Mouse (Mus musculus) myocyte (in vitro differentiated cells): ENCODE measurements around the gene Ncstn. TPM values are rescaled to one million over a fixed set of nuclear protein-coding genes. Genes with fewer than 3 reads are reported as not detected.

ENCODE experiments used
- H3K27me3 ChIP-seq: one replicate; pipeline ENCODE4 v1.6.1; 2011; ENCODE audit not compliant: control insufficient read depth, insufficient read depth, insufficient read length
- H3K36me3 ChIP-seq: one replicate; pipeline ENCODE4 v1.6.1; 2011; ENCODE audit not compliant: control insufficient read depth, insufficient read depth
- H3K4me2 ChIP-seq: one replicate; pipeline ENCODE4 v1.6.1; 2011; ENCODE audit warnings: low read depth, control low read depth
- H3K4me3 ChIP-seq: one replicate; pipeline ENCODE4 v1.5.1; 2011; ENCODE audit warnings: mild to moderate bottlenecking, control low read depth, moderate library complexity
- H3K79me2 ChIP-seq: one replicate; pipeline ENCODE4 v1.6.1; 2011; ENCODE audit not compliant: control insufficient read depth, insufficient read depth
- H3ac ChIP-seq: one replicate; pipeline ENCODE4 v1.6.1; 2011; ENCODE audit not compliant: control insufficient read depth, insufficient read length
- CEBPB ChIP-seq: IDR thresholded peaks from 2 replicates; pipeline ENCODE4 v1.6.1; 2011; ENCODE audit warnings: mild to moderate bottlenecking, moderate library complexity; ENCODE audit not compliant: poor library complexity, insufficient read depth, severe bottlenecking
- E2F4 ChIP-seq: IDR thresholded peaks from one replicate; pipeline ENCODE4 v1.6.1; 2011; ENCODE audit warnings: mild to moderate bottlenecking, control low read depth, moderate library complexity; ENCODE audit not compliant: insufficient read depth
- MAX ChIP-seq: IDR thresholded peaks from one replicate; pipeline ENCODE4 v1.6.1; 2011; ENCODE audit warnings: low read depth, mild to moderate bottlenecking, control low read depth
- MYOD1 ChIP-seq, 3 experiments: IDR thresholded peaks; one replicate each; pipeline ENCODE4 v1.6.1; 2011; ENCODE audit warnings: control low read depth in 2 of 3, low read depth in 2 of 3, mild to moderate bottlenecking in 2 of 3, moderate library complexity in 1 of 3; ENCODE audit not compliant: insufficient read length in 2 of 3, control insufficient read depth in 1 of 3
- MYOG ChIP-seq, 3 experiments: IDR thresholded peaks; one replicate each; pipeline ENCODE4 v1.6.1; 2011; ENCODE audit warnings: control low read depth in 2 of 3, low read depth in 2 of 3, mild to moderate bottlenecking in 2 of 3; ENCODE audit not compliant: insufficient read length in 2 of 3, control insufficient read depth in 1 of 3, insufficient read depth in 1 of 3
- POLR2A ChIP-seq: IDR thresholded peaks from one replicate; pipeline ENCODE4 v1.6.1; 2011; ENCODE audit warnings: low read depth, mild to moderate bottlenecking, control low read depth, moderate library complexity; ENCODE audit not compliant: insufficient read length
- POLR2AphosphoS2 ChIP-seq: IDR thresholded peaks from one replicate; pipeline ENCODE4 v1.6.1; 2011; ENCODE audit warnings: low read depth, control low read depth; ENCODE audit not compliant: insufficient read length
- REST ChIP-seq: IDR thresholded peaks from one replicate; pipeline ENCODE4 v1.6.1; 2011; ENCODE audit warnings: mild to moderate bottlenecking, control low read depth, moderate library complexity; ENCODE audit not compliant: insufficient read depth, insufficient read length
- SRF ChIP-seq: IDR thresholded peaks from one replicate; pipeline ENCODE4 v1.6.1; 2011; ENCODE audit warnings: low read depth; ENCODE audit not compliant: control insufficient read depth, insufficient read length
- TCF12 ChIP-seq: IDR thresholded peaks from one replicate; pipeline ENCODE4 v1.6.1; 2011; ENCODE audit warnings: mild to moderate bottlenecking, control low read depth; ENCODE audit not compliant: poor library complexity, insufficient read depth, severe bottlenecking
- TCF3 ChIP-seq: IDR thresholded peaks from one replicate; pipeline ENCODE4 v1.6.1; 2011; ENCODE audit warnings: low read depth, control low read depth; ENCODE audit not compliant: insufficient read length
- USF1 ChIP-seq: IDR thresholded peaks from one replicate; pipeline ENCODE4 v1.6.1; 2011; ENCODE audit warnings: low read depth, mild to moderate bottlenecking, control low read depth, moderate library complexity
- polyA plus RNA-seq: library from polyadenylated mRNA; unstranded; fragments of >200 nt; fragmentation: generic; extraction: Trizol; gene quantifications from one replicate; pipeline ENCODE4 v1.2.1, GENCODE M21; 2012; ENCODE audit warnings: missing spikeins

The Ncstn gene
- polyA plus RNA-seq, 1 experiment: 49.7 TPM

- Histone ChIP-seq H3ac (peak overlapping the region; percentile 81), H3K4me2 (peak overlapping the region; percentile 93), H3K79me2 (peaks cover 24% of the 10 kb centered on the region), H3K4me3 (peak overlapping the region; percentile 89), H3K27me3 (no peaks in the 10 kb centered on the region), H3K36me3 (peaks cover 33% of the 10 kb centered on the region)
- TF ChIP-seq TCF3 (no peak), REST (no peak), MAX (no peak), E2F4 (no peak), USF1 (no peak), POLR2A (no peak), MYOG (IDR thresholded peaks at IDR 0.05; ENCODE audit: control insufficient read depth in 1 of 3, insufficient read depth in 1 of 3, insufficient read length in 2 of 3, low read depth in 2 of 3) (no peak), POLR2AphosphoS2 (no peak), CEBPB (no peak), SRF (no peak), TCF12 (no peak), MYOD1 (IDR thresholded peaks at IDR 0.05; ENCODE audit: control insufficient read depth in 1 of 3, insufficient read length in 2 of 3, low read depth in 2 of 3) (no peak)
These were observed 44.9 kb upstream of the Ncstn start for GRCm38 (mm10) chr1:172127487-172127886.

- Histone ChIP-seq H3ac (peak within 1 kb of the TSS; percentile 81), H3K27me3 (no peaks in the 10 kb centered on the region), H3K4me2 (peak within 1 kb of the TSS; percentile 93), H3K79me2 (peaks cover 24% of the 10 kb centered on the region), H3K36me3 (peaks cover 34% of the 10 kb centered on the region), H3K4me3 (peak within 1 kb of the TSS; percentile 89)
- TF ChIP-seq E2F4 (peak; percentile 90), POLR2AphosphoS2 (peak; percentile 65), MYOD1 (IDR thresholded peaks at IDR 0.05; ENCODE audit: control insufficient read depth in 1 of 3, insufficient read length in 2 of 3, low read depth in 2 of 3) (no peak), POLR2A (peak; percentile 74)
These were observed 44.1 kb upstream of the Ncstn start, which contains the start of gene Pex19 for GRCm38 (mm10) chr1:172126376-172127347. Pex19 (plus strand) TSS chr1:172126755.

- no peaks in the 10 kb centered on the region for H3K27me3 ChIP-seq
- peaks cover 24% of the 10 kb centered on the region for H3K79me2 ChIP-seq
- no peak overlapping the region for H3K4me2 ChIP-seq
- H3K36me3 ChIP-seq: peaks cover 40% of the 10 kb centered on the region
- H3K4me3 ChIP-seq: no peak overlapping the region
- H3ac ChIP-seq: no peak overlapping the region
- TF ChIP-seq MYOD1 (IDR thresholded peaks at IDR 0.05; ENCODE audit: control insufficient read depth in 1 of 3, insufficient read length in 2 of 3, low read depth in 2 of 3) (no peak), POLR2AphosphoS2 (peak; percentile 69)
These were observed 42.0 kb upstream of the Ncstn start for GRCm38 (mm10) chr1:172124572-172124971.

GRCm38 (mm10) chr1:172122671-172123070 is 40.1 kb upstream of the Ncstn start:
- peaks cover 52% of the 10 kb centered on the region for H3K36me3 ChIP-seq
- peaks cover 11% of the 10 kb centered on the region for H3K79me2 ChIP-seq
- H3ac ChIP-seq: no peak overlapping the region
- H3K4me3 ChIP-seq: no peak overlapping the region
- H3K4me2 ChIP-seq: no peak overlapping the region
- H3K27me3 ChIP-seq: no peaks in the 10 kb centered on the region
- TF ChIP-seq CEBPB: no peak
- no peak for TF ChIP-seq TCF12
- TF ChIP-seq E2F4: no peak
- peak; percentile 50 for TF ChIP-seq POLR2AphosphoS2

GRCm38 (mm10) chr1:172119720-172120119 is 37.1 kb upstream of the Ncstn start:
- H3K4me2 ChIP-seq: no peak overlapping the region
- no peak overlapping the region for H3K4me3 ChIP-seq
- TF ChIP-seq TCF3 (no peak), POLR2A (no peak), E2F4 (no peak), CEBPB (no peak)
- H3K36me3 ChIP-seq: peaks cover 69% of the 10 kb centered on the region
- H3K79me2 ChIP-seq: no peaks in the 10 kb centered on the region
- no peaks in the 10 kb centered on the region for H3K27me3 ChIP-seq
- H3ac ChIP-seq: no peak overlapping the region

GRCm38 (mm10) chr1:172119100-172119499 is 36.5 kb upstream of the Ncstn start:
- peaks cover 74% of the 10 kb centered on the region for H3K36me3 ChIP-seq
- H3K4me3 ChIP-seq: no peak overlapping the region
- no peak overlapping the region for H3K4me2 ChIP-seq
- no peak overlapping the region for H3ac ChIP-seq
- H3K27me3 ChIP-seq: no peaks in the 10 kb centered on the region
- no peaks in the 10 kb centered on the region for H3K79me2 ChIP-seq
- no peak for TF ChIP-seq MYOG (IDR thresholded peaks at IDR 0.05; ENCODE audit: control insufficient read depth in 1 of 3, insufficient read depth in 1 of 3, insufficient read length in 2 of 3, low read depth in 2 of 3)
- TF ChIP-seq USF1: no peak
- TF ChIP-seq TCF3: no peak
- TF ChIP-seq REST: no peak
- TF ChIP-seq TCF12: no peak
